ENCODE assay signal across 12 mouse cellular contexts in the genomic region with DNA sequence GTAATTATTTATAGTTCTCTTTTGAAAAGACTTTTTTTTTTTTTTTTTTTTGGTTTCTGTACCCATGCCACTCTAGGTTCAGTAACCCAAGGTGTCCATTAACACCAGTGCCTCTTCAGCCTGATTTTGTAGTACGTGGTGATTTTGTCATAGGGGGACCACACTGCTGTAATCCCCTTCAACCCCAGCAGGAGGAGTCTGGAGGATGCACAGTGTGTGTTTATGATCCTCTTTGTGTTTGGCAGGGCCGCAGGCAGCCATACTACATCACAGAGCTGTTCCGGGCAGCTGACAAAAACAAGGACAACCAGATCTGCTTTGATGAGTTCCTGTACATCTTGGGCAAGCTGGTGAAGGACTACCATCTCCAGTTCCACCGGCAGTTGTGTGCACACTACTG. TPM values are rescaled to one million over a fixed set of nuclear protein-coding genes. Genes with fewer than 3 reads are reported as not detected.
DNase-seq lines count a peak whose midpoint lies in the region; ATAC-seq and TF ChIP-seq lines count a peak whose summit lies in the region.
"Had no signal": no experiment of that assay in that cellular context is flagged by ENCODE, and none has a peak within 500 bp of the region (broad histone marks: within the 10 kb centered on the region; RNA-seq: fewer than 3 reads in every experiment).

No protein-coding gene starts in this region.

- no peak overlapping the region for H3K27ac ChIP-seq in hindbrain, embryonic 11.5 days (ENCODE audit: low read depth, low read length)
- no peak overlapping the region for H3K27ac ChIP-seq in hindbrain, embryonic 10.5 days
- H3K27ac ChIP-seq in midbrain, postnatal 0 days (ENCODE audit: low read depth, low read length): no peak overlapping the region
- H3K27ac ChIP-seq in midbrain, embryonic 10.5 days (replicated peaks): no peak overlapping the region
- H3K27ac ChIP-seq: embryonic facial prominence, embryonic 12.5 days had no signal

- DNase-seq in hindbrain, embryonic 11.5 days (ENCODE audit: low spot score): peak; percentile 25
- no peak for DNase-seq in hindbrain, embryonic 10.5 days (ENCODE audit: low spot score)
- DNase-seq in midbrain, postnatal 0 days (ENCODE audit: low spot score): no peak
- DNase-seq in midbrain, embryonic 10.5 days (ENCODE audit: low spot score): no peak
- peak; percentile 48 for DNase-seq in ZHBTc4 (ENCODE audit: low read depth, low spot score)
- peak; percentile 7 for DNase-seq in thymus, postnatal 25 days
- DNase-seq in cerebellum, adult 9-11 months: no peak

- H3K9me3 ChIP-seq in hindbrain, embryonic 11.5 days (ENCODE audit: control insufficient read depth, low read length): no peaks in the 10 kb centered on the region
- no peaks in the 10 kb centered on the region for H3K9me3 ChIP-seq in hindbrain, embryonic 10.5 days
- H3K9me3 ChIP-seq in midbrain, postnatal 0 days (ENCODE audit: low read length): no peaks in the 10 kb centered on the region
- H3K9me3 ChIP-seq in midbrain, embryonic 10.5 days (replicated peaks): no peaks in the 10 kb centered on the region
- H3K9me3 ChIP-seq: embryonic facial prominence, embryonic 12.5 days had no signal

- H3K36me3 ChIP-seq in hindbrain, embryonic 11.5 days (ENCODE audit: control insufficient read depth, insufficient read depth, low read length): no peaks in the 10 kb centered on the region
- no peaks in the 10 kb centered on the region for H3K36me3 ChIP-seq in hindbrain, embryonic 10.5 days
- H3K36me3 ChIP-seq in midbrain, postnatal 0 days (ENCODE audit: insufficient read depth, low read length): no peaks in the 10 kb centered on the region
- H3K36me3 ChIP-seq in midbrain, embryonic 10.5 days: no peaks in the 10 kb centered on the region
- H3K36me3 ChIP-seq: embryonic facial prominence, embryonic 12.5 days had no signal

- peak; percentile 45 for TF ChIP-seq CTCF in midbrain, postnatal 0 days (IDR thresholded peaks at IDR 0.05)

- no peak overlapping the region for H3K4me2 ChIP-seq in hindbrain, embryonic 11.5 days (replicated peaks; ENCODE audit: low read depth, low read length)
- no peak overlapping the region for H3K4me2 ChIP-seq in midbrain, postnatal 0 days (ENCODE audit: low read depth, low read length, poor library complexity, severe bottlenecking)
- H3K4me2 ChIP-seq: embryonic facial prominence, embryonic 12.5 days had no signal

- no peaks in the 10 kb centered on the region for H3K4me1 ChIP-seq in hindbrain, embryonic 11.5 days (replicated peaks; ENCODE audit: control insufficient read depth, insufficient read depth, low read length)
- H3K4me1 ChIP-seq in hindbrain, embryonic 10.5 days (replicated peaks): no peaks in the 10 kb centered on the region
- no peaks in the 10 kb centered on the region for H3K4me1 ChIP-seq in midbrain, postnatal 0 days (ENCODE audit: insufficient read depth, low read length)
- no peaks in the 10 kb centered on the region for H3K4me1 ChIP-seq in midbrain, embryonic 10.5 days
- H3K4me1 ChIP-seq: embryonic facial prominence, embryonic 12.5 days had no signal

- ATAC-seq in hindbrain, embryonic 11.5 days (ENCODE audit: low FRiP score): no peak
- no peak for ATAC-seq in midbrain, postnatal 0 days (ENCODE audit: low FRiP score)
- ATAC-seq: midbrain, embryonic 16.5 days had no signal

- no peak overlapping the region for H3K9ac ChIP-seq in hindbrain, embryonic 11.5 days (ENCODE audit: low read depth, low read length)
- H3K9ac ChIP-seq in midbrain, postnatal 0 days (replicated peaks; ENCODE audit: low read length, poor library complexity, severe bottlenecking): no peak overlapping the region
- H3K9ac ChIP-seq: embryonic facial prominence, embryonic 12.5 days had no signal

- no peaks in the 10 kb centered on the region for H3K27me3 ChIP-seq in hindbrain, embryonic 11.5 days (ENCODE audit: control insufficient read depth, insufficient read depth, low read length)
- no peaks in the 10 kb centered on the region for H3K27me3 ChIP-seq in hindbrain, embryonic 10.5 days (ENCODE audit: insufficient read depth, poor library complexity, severe bottlenecking)
- H3K27me3 ChIP-seq in midbrain, postnatal 0 days (ENCODE audit: insufficient read depth, low read length): no peaks in the 10 kb centered on the region
- H3K27me3 ChIP-seq in midbrain, embryonic 10.5 days (ENCODE audit: low read depth, poor library complexity, severe bottlenecking): no peaks in the 10 kb centered on the region
- H3K27me3 ChIP-seq: embryonic facial prominence, embryonic 12.5 days had no signal

- 74% methylated on average over 4 of the region's 4 CpGs for WGBS in hindbrain, embryonic 11.5 days
- WGBS in hindbrain, embryonic 10.5 days: 80% methylated on average over 4 of the region's 4 CpGs
- WGBS in midbrain, postnatal 0 days: 67% methylated on average over 4 of the region's 4 CpGs
- 73% methylated on average over 4 of the region's 4 CpGs for WGBS in midbrain, embryonic 10.5 days

- no peak overlapping the region for H3K4me3 ChIP-seq in hindbrain, embryonic 11.5 days (ENCODE audit: low read depth, low read length)
- H3K4me3 ChIP-seq in hindbrain, embryonic 10.5 days: no peak overlapping the region
- H3K4me3 ChIP-seq in midbrain, postnatal 0 days (ENCODE audit: low read depth, low read length): no peak overlapping the region
- no peak overlapping the region for H3K4me3 ChIP-seq in midbrain, embryonic 10.5 days
- H3K4me3 ChIP-seq: embryonic facial prominence, embryonic 12.5 days had no signal

RNA-seq across cellular contexts. Expression of gene S100a7a, which starts 3.6 kb away (rescaled TPM):
- not detected in 2 replicates for polyA plus RNA-seq in hindbrain, embryonic 11.5 days (2014; fragmentation: Nextera tagmentation; extraction: Ambion mirVana)
- not detected in 2 replicates for polyA plus RNA-seq in hindbrain, embryonic 10.5 days (2016; fragmentation: Nextera tagmentation; extraction: Ambion mirVana)
- not detected in 2 replicates for total RNA-seq in midbrain, postnatal 0 days (2014; rRNA removed)
- polyA plus RNA-seq in midbrain, postnatal 0 days (2015; fragmentation: Nextera tagmentation; extraction: Ambion mirVana): not detected in 2 replicates
- polyA plus RNA-seq in midbrain, embryonic 10.5 days (2016; fragmentation: Nextera tagmentation; extraction: Ambion mirVana): 0.15 TPM in 1 of 2 replicates, not detected in the other
- total RNA-seq: liver, adult 2 months had no signal
- polyA plus RNA-seq: liver, adult 2 months; midbrain, embryonic 16.5 days had no signal

RNA-seq across cellular contexts. Expression of gene S100a8, which starts 11.4 kb away (rescaled TPM):
- 2.8 and 4.2 TPM in 2 replicates for polyA plus RNA-seq in hindbrain, embryonic 11.5 days (2014; fragmentation: Nextera tagmentation; extraction: Ambion mirVana)
- polyA plus RNA-seq in hindbrain, embryonic 10.5 days (2016; fragmentation: Nextera tagmentation; extraction: Ambion mirVana): not detected in 2 replicates
- 0.93 and 1.8 TPM in 2 replicates for total RNA-seq in midbrain, postnatal 0 days (2014; rRNA removed)
- 2.2 and 4.2 TPM in 2 replicates for polyA plus RNA-seq in midbrain, postnatal 0 days (2015; fragmentation: Nextera tagmentation; extraction: Ambion mirVana)
- polyA plus RNA-seq in midbrain, embryonic 10.5 days (2016; fragmentation: Nextera tagmentation; extraction: Ambion mirVana): 2.3 TPM in 1 of 2 replicates, not detected in the other
- total RNA-seq: layer of hippocampus, postnatal 14 days had no signal

RNA-seq across cellular contexts. Expression of gene S100a9, which starts 38.1 kb away (rescaled TPM):
- 0.86 and 3.1 TPM in 2 replicates for polyA plus RNA-seq in hindbrain, embryonic 11.5 days (2014; fragmentation: Nextera tagmentation; extraction: Ambion mirVana)
- polyA plus RNA-seq in hindbrain, embryonic 10.5 days (2016; fragmentation: Nextera tagmentation; extraction: Ambion mirVana): not detected in 2 replicates
- total RNA-seq in midbrain, postnatal 0 days (2014; rRNA removed): 5.5 TPM in 1 of 2 replicates, not detected in the other
- 2.1 and 2.2 TPM in 2 replicates for polyA plus RNA-seq in midbrain, postnatal 0 days (2015; fragmentation: Nextera tagmentation; extraction: Ambion mirVana)
- polyA plus RNA-seq in midbrain, embryonic 10.5 days (2016; fragmentation: Nextera tagmentation; extraction: Ambion mirVana): 0.48 TPM in 1 of 2 replicates, not detected in the other

RNA-seq across cellular contexts. Expression of gene S100a6, which starts 44.7 kb away (rescaled TPM):
- 23.5 and 25.9 TPM in 2 replicates for polyA plus RNA-seq in hindbrain, embryonic 11.5 days (2014; fragmentation: Nextera tagmentation; extraction: Ambion mirVana)
- 14.4 and 18.3 TPM in 2 replicates for polyA plus RNA-seq in hindbrain, embryonic 10.5 days (2016; fragmentation: Nextera tagmentation; extraction: Ambion mirVana)
- total RNA-seq in midbrain, postnatal 0 days (2014; rRNA removed): 13.8 and 14.3 TPM in 2 replicates
- 42.3 and 50.9 TPM in 2 replicates for polyA plus RNA-seq in midbrain, postnatal 0 days (2015; fragmentation: Nextera tagmentation; extraction: Ambion mirVana)
- 14.0 and 23.4 TPM in 2 replicates for polyA plus RNA-seq in midbrain, embryonic 10.5 days (2016; fragmentation: Nextera tagmentation; extraction: Ambion mirVana)

RNA-seq across cellular contexts. Expression of gene S100a5, which starts 49.1 kb away (rescaled TPM):
- polyA plus RNA-seq in hindbrain, embryonic 11.5 days (2014; fragmentation: Nextera tagmentation; extraction: Ambion mirVana): not detected in 2 replicates
- not detected in 2 replicates for polyA plus RNA-seq in hindbrain, embryonic 10.5 days (2016; fragmentation: Nextera tagmentation; extraction: Ambion mirVana)
- total RNA-seq in midbrain, postnatal 0 days (2014; rRNA removed): not detected in 2 replicates
- polyA plus RNA-seq in midbrain, postnatal 0 days (2015; fragmentation: Nextera tagmentation; extraction: Ambion mirVana): 0.43 TPM in 1 of 2 replicates, not detected in the other
- not detected in 2 replicates for polyA plus RNA-seq in midbrain, embryonic 10.5 days (2016; fragmentation: Nextera tagmentation; extraction: Ambion mirVana)
- total RNA-seq: heart, postnatal 10 days; layer of hippocampus, postnatal 14 days; liver, adult 2 months had no signal
- polyA plus RNA-seq: liver, adult 2 months; midbrain, embryonic 16.5 days had no signal

Comparison
In these comparisons a context has a peak if more than half of its experiments do, and no peak if none do; other contexts are left out.
1. DNase-seq: peak in hindbrain, embryonic 11.5 days (single experiment), ZHBTc4 (single experiment) and thymus, postnatal 25 days (single experiment); none in hindbrain, embryonic 10.5 days (single experiment), midbrain, postnatal 0 days (single experiment), midbrain, embryonic 10.5 days (single experiment) and cerebellum, adult 9-11 months (single experiment).